Mouse (Mus musculus) liver, embryonic 14.5 days (tissue): Measurements from ENCODE around the gene Yipf3. TPM values are rescaled to one million over a fixed set of nuclear protein-coding genes. Genes with fewer than 3 reads are reported as not detected.

Experiments used
- ATAC-seq: fragments of 200-750 bp; cut with Nextera tagmentation; 2 replicates; pipeline ENCODE4 v1.8.0; 2017; ENCODE audit warnings: moderate number of reproducible peaks, mild to moderate bottlenecking, moderate library complexity; ENCODE audit not compliant: insufficient read depth
- DNase-seq, 3 experiments: peaks; one replicate each; pipeline ENCODE4 v3.0.0-alpha.2; 2012 to 2013; ENCODE audit warnings: low read depth in 3 of 3, low spot score in 3 of 3
- H3K27ac ChIP-seq: fragments of 300-500 bp; sonication (generic); 2 replicates; pipeline ENCODE4 v1.5.1; 2014; ENCODE audit warnings: moderate library complexity, mild to moderate bottlenecking, control low read depth, inconsistent platforms
- H3K27me3 ChIP-seq: fragments of 300-500 bp; sonication (generic); 2 replicates; pipeline ENCODE4 v1.6.1; 2014; ENCODE audit warnings: mild to moderate bottlenecking, low read length, moderate library complexity; ENCODE audit not compliant: control insufficient read depth, insufficient read depth
- H3K36me3 ChIP-seq: fragments of 300-500 bp; sonication (generic); replicated peaks from 2 replicates; pipeline ENCODE4 v1.6.1; 2014; ENCODE audit warnings: low read depth; ENCODE audit not compliant: control insufficient read depth, insufficient read depth
- H3K4me1 ChIP-seq, 2 experiments: fragments of 200-500 bp in 1 of 2; fragments of 300-500 bp in 1 of 2; sonication (generic) in 1 of 2; replicated peaks; 2 replicates each; pipeline ENCODE4 v1.6.1; 2012 to 2014; ENCODE audit warnings: antibody characterized with exemption in 1 of 2, inconsistent platforms in 1 of 2, low read length in 1 of 2; ENCODE audit not compliant: control insufficient read depth in 2 of 2, insufficient read depth in 2 of 2
- H3K4me2 ChIP-seq: fragments of 300-500 bp; sonication (generic); 2 replicates; pipeline ENCODE4 v1.6.1; 2014; ENCODE audit warnings: low read depth, mild to moderate bottlenecking, control low read depth, moderate library complexity
- H3K4me3 ChIP-seq, 2 experiments: fragments of 200-500 bp in 1 of 2; fragments of 300-500 bp in 1 of 2; sonication (generic) in 1 of 2; 2 replicates each; pipeline ENCODE4 v1.5.1; 2012 to 2014; ENCODE audit warnings: low read depth in 2 of 2, low read length in 2 of 2, mild to moderate bottlenecking in 2 of 2, control low read depth in 1 of 2, inconsistent platforms in 1 of 2, moderate library complexity in 1 of 2; ENCODE audit not compliant: insufficient read depth in 1 of 2
- H3K9ac ChIP-seq: fragments of 300-500 bp; sonication (generic); replicated peaks from 2 replicates; pipeline ENCODE4 v1.6.1; 2014; ENCODE audit warnings: mild to moderate bottlenecking, control low read depth, moderate library complexity
- H3K9me3 ChIP-seq: fragments of 300-500 bp; sonication (generic); 2 replicates; pipeline ENCODE4 v1.6.1; 2016; ENCODE audit warnings: low read length, mixed read lengths; ENCODE audit not compliant: control insufficient read depth
- CTCF ChIP-seq: IDR thresholded peaks from 2 replicates; pipeline ENCODE4 v1.5.1; 2016; ENCODE audit warnings: antibody characterized with exemption, low read depth, control low read depth
- EP300 ChIP-seq: IDR thresholded peaks from 2 replicates; pipeline ENCODE4 v1.6.1; 2016; ENCODE audit warnings: antibody characterized with exemption, low read depth
- WGBS: fragments of 180-500 bp; shearing (Covaris S2); extraction: QIAGEN DNeasy Blood & Tissue Kit; methylation state at CpG from one replicate; pipeline ENCODE4 v1.1.7; 2014; ENCODE audit not compliant: insufficient replicate concordance; 5-methylcytosine and 5-hydroxymethylcytosine counted together
- polyA plus RNA-seq, 2 experiments: library from polyadenylated mRNA; depleted of rRNA in 1 of 2; stranded (reverse) in 1 of 2; unstranded in 1 of 2; fragments of >200 nt; fragmentation: Nextera tagmentation in 1 of 2; extraction: Ambion mirVana in 1 of 2; gene quantifications; 2 replicates each; pipeline versions ENCODE4 v1.2.1 to v1.2.3; 2012 to 2014

The Yipf3 gene
- polyA plus RNA-seq, 2 experiments, result 22.4 to 38.1 TPM

- ATAC-seq, result no peak
- Histone ChIP-seq H3K36me3 (peaks cover 8% of the 10 kb centered on the region), H3K4me3 (no peak overlapping the region), H3K27ac (no peak overlapping the region), H3K27me3 (no peaks in the 10 kb centered on the region), H3K4me1 (no peaks in the 10 kb centered on the region), H3K9ac (no peak overlapping the region), H3K9me3 (no peaks in the 10 kb centered on the region), H3K4me2 (no peak overlapping the region)
- TF ChIP-seq CTCF (no peak), EP300 (no peak)
- 79% methylated on average over 10 of the region's 10 CpGs for WGBS
- DNase-seq, result no peak
Observed at GRCm38 (mm10) chr17:46268026-46268720, 20.3 kb downstream of the Yipf3 start.

- Histone ChIP-seq H3K4me3 (no peak overlapping the region), H3K36me3 (no peaks in the 10 kb centered on the region; the same call in 1 of the 2 replicates)
- ATAC-seq, result no peak
Observed at GRCm38 (mm10) chr17:46269771-46270534, 22.1 kb downstream of the Yipf3 start.

GRCm38 (mm10) chr17:46272058-46272457 lies 24.2 kb downstream of the Yipf3 start:
- Histone ChIP-seq H3K9me3 (no peaks in the 10 kb centered on the region), H3K4me2 (no peak overlapping the region), H3K27ac (no peak overlapping the region), H3K27me3 (no peaks in the 10 kb centered on the region), H3K36me3 (no peaks in the 10 kb centered on the region; the same call in 1 of the 2 replicates), H3K4me1 (no peaks in the 10 kb centered on the region), H3K9ac (no peak overlapping the region), H3K4me3 (no peak overlapping the region)
- TF ChIP-seq CTCF (no peak), EP300 (no peak)
- DNase-seq, result no peak
- no peak for ATAC-seq
- WGBS, result 81% methylated on average over 2 of the region's 2 CpGs

More at GRCm38 (mm10) chr17:46269771-46270534, 22.1 kb downstream of the Yipf3 start:
- WGBS, result 74% methylated on average over 19 of the region's 19 CpGs
- TF ChIP-seq CTCF (no peak), EP300 (no peak)
- Histone ChIP-seq H3K27me3 (no peaks in the 10 kb centered on the region), H3K4me1 (no peaks in the 10 kb centered on the region), H3K9me3 (no peaks in the 10 kb centered on the region), H3K4me2 (no peak overlapping the region), H3K9ac (no peak overlapping the region), H3K27ac (no peak overlapping the region)
- no peak for DNase-seq

- Histone ChIP-seq H3K9ac (no peak overlapping the region), H3K36me3 (no peaks in the 10 kb centered on the region; the same call in 1 of the 2 replicates), H3K27ac (no peak overlapping the region), H3K27me3 (no peaks in the 10 kb centered on the region), H3K9me3 (no peaks in the 10 kb centered on the region), H3K4me3 (no peak overlapping the region), H3K4me2 (no peak overlapping the region), H3K4me1 (no peaks in the 10 kb centered on the region)
- DNase-seq (no peak), ATAC-seq (no peak)
- WGBS, result 80% methylated on average over 5 of the region's 5 CpGs
- TF ChIP-seq CTCF, result no peak
- no peak for TF ChIP-seq EP300
Observed at GRCm38 (mm10) chr17:46272675-46273074, 24.8 kb downstream of the Yipf3 start.

- Histone ChIP-seq H3K9me3 (no peaks in the 10 kb centered on the region), H3K4me1 (no peaks in the 10 kb centered on the region), H3K36me3 (peaks cover 3% of the 10 kb centered on the region; the same call in 1 of the 2 replicates), H3K27ac (no peak overlapping the region), H3K4me3 (no peak overlapping the region), H3K4me2 (no peak overlapping the region), H3K27me3 (no peaks in the 10 kb centered on the region), H3K9ac (no peak overlapping the region)
- 63% methylated on average over 1 of the region's 1 CpGs for WGBS
- DNase-seq (no peak), ATAC-seq (no peak)
- TF ChIP-seq CTCF (no peak), EP300 (no peak)
Observed at GRCm38 (mm10) chr17:46273803-46274236, 25.9 kb downstream of the Yipf3 start.
